Mouse (Mus musculus) forebrain, embryonic 12.5 days (tissue): ENCODE measurements around the gene Plppr1. TPM values are rescaled to one million over a fixed set of nuclear protein-coding genes. Genes with fewer than 3 reads are reported as not detected.
"Not testable (repeated sequence)": the region's sequence is repeated elsewhere in the genome, so short reads cannot be mapped to it uniquely, and the experiment has no call there.

Experiments
- ATAC-seq: fragments of 200-750 bp; cut with Nextera tagmentation; 2 replicates; pipeline ENCODE4 v1.8.0; 2017; ENCODE audit warnings: moderate TSS enrichment; ENCODE audit not compliant: low FRiP score
- H3K27ac ChIP-seq: fragments of 300-500 bp; sonication (generic); 2 replicates; pipeline ENCODE4 v1.5.1; 2016; ENCODE audit warnings: mild to moderate bottlenecking
- H3K27me3 ChIP-seq: fragments of 300-500 bp; sonication (generic); 2 replicates; pipeline ENCODE4 v1.6.1; 2016; ENCODE audit warnings: mild to moderate bottlenecking
- H3K36me3 ChIP-seq: fragments of 300-500 bp; sonication (generic); replicated peaks from 2 replicates; pipeline ENCODE4 v1.6.1; 2016; ENCODE audit warnings: mild to moderate bottlenecking
- H3K4me1 ChIP-seq: fragments of 300-500 bp; sonication (generic); 2 replicates; pipeline ENCODE4 v1.6.1; 2016
- H3K4me2 ChIP-seq: fragments of 300-500 bp; sonication (generic); 2 replicates; pipeline ENCODE4 v1.6.1; 2016; ENCODE audit warnings: mild to moderate bottlenecking, moderate library complexity
- H3K4me3 ChIP-seq: fragments of 300-500 bp; sonication (generic); replicated peaks from 2 replicates; pipeline ENCODE4 v1.5.1; 2016; ENCODE audit warnings: mild to moderate bottlenecking
- H3K9ac ChIP-seq: fragments of 300-500 bp; sonication (generic); 2 replicates; pipeline ENCODE4 v1.6.1; 2016; ENCODE audit warnings: mild to moderate bottlenecking
- H3K9me3 ChIP-seq: fragments of 300-500 bp; sonication (generic); 2 replicates; pipeline ENCODE4 v1.6.1; 2016
- WGBS: fragments of 180-500 bp; shearing (Covaris S2); methylation state at CpG from one replicate; pipeline ENCODE4 v1.1.7; 2016; 5-methylcytosine and 5-hydroxymethylcytosine counted together
- polyA plus RNA-seq: library from polyadenylated mRNA; unstranded; fragments of >200 nt; fragmentation: Nextera tagmentation; extraction: Ambion mirVana; gene quantifications from 2 replicates; pipeline ENCODE4 v1.2.1, GENCODE M21; 2016

The Plppr1 gene
- polyA plus RNA-seq, 1 experiment from 2014 or later, result 20.4 TPM

- Histone ChIP-seq H3K27me3 (no peaks in the 10 kb centered on the region), H3K9ac (no peak overlapping the region), H3K36me3 (no peaks in the 10 kb centered on the region), H3K9me3 (no peaks in the 10 kb centered on the region), H3K27ac (no peak overlapping the region), H3K4me1 (no peaks in the 10 kb centered on the region), H3K4me2 (no peak overlapping the region), H3K4me3 (no peak overlapping the region)
- ATAC-seq, result no peak
- whole genome bisulfite sequencing, result 89% methylated on average over 4 of the region's 4 CpGs
These were observed 291.4 kb downstream of the Plppr1 start for GRCm38 (mm10) chr4:49350470-49350869.

- Histone ChIP-seq H3K36me3 (no peaks in the 10 kb centered on the region), H3K4me2 (no peak overlapping the region), H3K4me1 (no peaks in the 10 kb centered on the region), H3K27me3 (no peaks in the 10 kb centered on the region), H3K9ac (no peak overlapping the region), H3K9me3 (0 out of 2 replicates have a peak, but pooled peaks cover 5% of the 10 kb centered on the region), H3K27ac (no peak overlapping the region), H3K4me3 (no peak overlapping the region)
- 76% methylated on average over 2 of the region's 2 CpGs for WGBS
- no peak for ATAC-seq
These were observed 298.0 kb downstream of the Plppr1 start for GRCm38 (mm10) chr4:49357097-49357496.

- not testable (repeated sequence) for H3K27me3 ChIP-seq, H3K36me3 ChIP-seq, H3K27ac ChIP-seq, H3K4me3 ChIP-seq, ATAC-seq, H3K4me2 ChIP-seq, H3K4me1 ChIP-seq, H3K9me3 ChIP-seq, H3K9ac ChIP-seq
- 78% methylated on average over 3 of the region's 3 CpGs for WGBS
These were observed 309.0 kb downstream of the Plppr1 start for GRCm38 (mm10) chr4:49368046-49368445.

- not testable (repeated sequence) for H3K4me3 ChIP-seq, H3K36me3 ChIP-seq, H3K9me3 ChIP-seq, H3K4me2 ChIP-seq, H3K27ac ChIP-seq, ATAC-seq, H3K9ac ChIP-seq, H3K4me1 ChIP-seq, H3K27me3 ChIP-seq
- 76% methylated on average over 2 of the region's 2 CpGs for WGBS
These were observed 324.7 kb downstream of the Plppr1 start for GRCm38 (mm10) chr4:49383576-49384318.

- H3K4me1 ChIP-seq, result no peaks in the 10 kb centered on the region
- H3K4me3 ChIP-seq, result no peak overlapping the region
- no peak overlapping the region for H3K4me2 ChIP-seq
- no peaks in the 10 kb centered on the region for H3K9me3 ChIP-seq
- ATAC-seq, result no peak
- H3K27me3 ChIP-seq, result no peaks in the 10 kb centered on the region
- 56% methylated on average over 2 of the region's 2 CpGs for WGBS
- no peak overlapping the region for H3K9ac ChIP-seq
- no peak overlapping the region for H3K27ac ChIP-seq
- H3K36me3 ChIP-seq, result no peaks in the 10 kb centered on the region
These were observed 327.8 kb downstream of the Plppr1 start for GRCm38 (mm10) chr4:49386873-49387272.
